Mouse (Mus musculus) layer of hippocampus, adult 11-12 months (tissue): ENCODE measurements around the gene Gdi1.
"Not testable (repeated sequence)": the region's sequence is repeated elsewhere in the genome, so short reads cannot be mapped to it uniquely, and the experiment has no call there.

ENCODE experiments used
- DNase-seq: peaks from one replicate; pipeline ENCODE4 v3.0.0; 2022; ENCODE audit warnings: low spot score

Gene Gdi1

GRCm38 (mm10) chrX:74329215-74329671 is 24.4 kb downstream of the Gdi1 start:
- no peak for DNase-seq

- DNase-seq: no peak
Observed at GRCm38 (mm10) chrX:74330166-74330930, 25.6 kb downstream of the Gdi1 start.

GRCm38 (mm10) chrX:74352645-74353466 is 48.1 kb downstream of the Gdi1 start:
- DNase-seq: no peak

- DNase-seq: peak; percentile 78
Observed at GRCm38 (mm10) chrX:74353467-74353770, 48.6 kb downstream of the Gdi1 start, which contains the start of gene Lage3. Gene Lage3 (minus strand): TSS chrX:74353618.

DNA sequence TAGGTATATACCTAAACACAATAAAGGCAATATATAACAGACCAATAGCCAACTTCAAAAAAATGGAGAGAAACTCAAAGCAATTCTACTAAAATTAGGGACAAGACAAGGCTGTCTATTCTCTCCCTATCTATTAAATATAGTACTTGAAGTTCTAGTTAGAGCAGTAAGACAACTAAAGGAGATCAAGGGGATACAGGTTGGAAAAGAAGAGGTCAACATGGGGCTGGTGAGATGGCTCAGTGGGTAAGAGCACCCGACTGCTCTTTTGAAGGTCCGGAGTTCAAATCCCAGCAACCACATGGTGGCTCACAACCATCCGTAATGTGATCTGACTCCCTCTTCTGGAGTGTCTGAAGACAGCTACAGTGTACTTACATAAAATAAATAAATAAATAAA is 52.3 kb downstream of the Gdi1 start:
- DNase-seq: not testable (repeated sequence)

- no peak for DNase-seq
Observed at GRCm38 (mm10) chrX:74359171-74359570, 54.4 kb downstream of the Gdi1 start.
